Mouse (Mus musculus) spleen, adult 2 months (tissue): ENCODE data around the gene Tmem198.

ENCODE experiments used
- CTCF ChIP-seq: fragments of 200-500 bp; IDR thresholded peaks from 2 replicates; pipeline ENCODE4 v1.5.1; 2011; ENCODE audit warnings: mild to moderate bottlenecking, inconsistent platforms; ENCODE audit not compliant: insufficient read depth, insufficient read length, insufficient replicate concordance; ENCODE audit errors: extremely low read depth
- POLR2A ChIP-seq: fragments of 200-500 bp; IDR thresholded peaks from 2 replicates; pipeline ENCODE4 v1.6.1; 2011; ENCODE audit warnings: low read depth, low read length, inconsistent platforms

GRCm38 (mm10) chr1:75512550-75512949 lies 33.2 kb downstream of the Tmem198 start:
- TF ChIP-seq CTCF (no peak), POLR2A (no peak)
